Mouse (Mus musculus) bone marrow, adult 2 months (tissue): ENCODE measurements around the gene Snx4. TPM values are rescaled to one million over a fixed set of nuclear protein-coding genes. Genes with fewer than 3 reads are reported as not detected.

Experiments used
- H3K27ac ChIP-seq: fragments of 200-500 bp; 2 replicates; pipeline ENCODE4 v1.5.1; 2012; ENCODE audit warnings: low read depth, mild to moderate bottlenecking, control low read depth, inconsistent platforms, low read length; ENCODE audit not compliant: control insufficient read depth, poor library complexity, insufficient read depth
- H3K4me1 ChIP-seq: fragments of 200-500 bp; 2 replicates; pipeline ENCODE4 v1.6.1; 2011; ENCODE audit warnings: low read length; ENCODE audit not compliant: control insufficient read depth, insufficient read depth
- H3K4me3 ChIP-seq: fragments of 200-500 bp; replicated peaks from 2 replicates; pipeline ENCODE3; 2011; ENCODE audit warnings: mild to moderate bottlenecking, low read depth, low read length, control low read depth; ENCODE audit not compliant: control insufficient read depth
- CTCF ChIP-seq: fragments of 200-500 bp; IDR thresholded peaks from 2 replicates; pipeline ENCODE4 v1.5.1; 2011; ENCODE audit warnings: low read length, control low read depth; ENCODE audit not compliant: control insufficient read depth, insufficient read depth
- POLR2A ChIP-seq: fragments of 200-500 bp; IDR thresholded peaks from 2 replicates; pipeline ENCODE4 v1.6.1; 2011; ENCODE audit warnings: low read depth, mild to moderate bottlenecking, control low read depth, low read length, borderline replicate concordance; ENCODE audit not compliant: control insufficient read depth
- WGBS: fragments of 180-500 bp; shearing (Covaris S2); methylation state at CpG from one replicate; pipeline ENCODE4 v1.1.7; 2018; 5-methylcytosine and 5-hydroxymethylcytosine counted together
- polyA plus RNA-seq: library from polyadenylated mRNA; stranded (reverse); fragments of >200 nt; gene quantifications from 2 replicates; pipeline ENCODE4 v1.2.4, GENCODE M21; 2011; ENCODE audit warnings: low replicate concordance; ENCODE audit not compliant: missing spikeins, insufficient read depth, insufficient read length

The Snx4 gene
- polyA plus RNA-seq, 1 experiment: 22.3 TPM

DNA sequence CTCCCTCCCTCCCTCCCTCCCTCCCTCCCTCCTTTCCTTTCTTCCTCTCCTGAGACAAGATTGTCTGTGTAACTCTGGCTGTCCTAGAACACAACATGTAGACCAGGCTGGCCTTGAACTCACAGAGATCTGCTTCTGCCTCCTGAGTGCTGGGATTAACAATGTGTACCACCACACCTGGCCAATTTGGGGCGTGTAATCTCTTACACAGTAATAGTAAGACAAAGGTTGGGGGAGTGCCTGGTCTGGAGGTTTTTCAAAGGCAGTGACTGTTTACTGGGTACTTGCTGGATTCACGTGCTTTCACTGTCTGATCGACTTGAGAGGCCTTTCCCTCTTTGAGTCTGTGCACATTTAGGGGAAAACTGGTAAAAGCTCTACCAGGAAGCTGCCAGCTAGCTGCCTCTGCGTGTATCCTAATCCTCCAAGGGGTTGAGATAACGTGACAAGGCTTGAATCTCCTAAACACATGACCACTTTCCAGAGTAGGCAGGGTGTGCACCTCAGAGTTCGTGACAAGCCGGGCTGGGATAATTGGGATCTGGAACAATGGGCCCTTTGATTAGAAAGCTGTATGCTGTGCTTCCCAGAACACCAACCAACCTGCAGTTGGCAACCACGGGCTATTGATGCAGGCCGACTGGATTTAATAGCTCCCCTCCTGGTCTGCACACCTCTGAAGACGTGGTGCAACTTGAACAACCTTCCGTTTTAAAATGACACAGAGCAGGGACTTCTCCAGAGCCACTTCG is 74.6 kb downstream of the Snx4 start:
- TF ChIP-seq POLR2A: no peak
- no peak for TF ChIP-seq CTCF
- H3K27ac ChIP-seq: no peak overlapping the region
- 81% methylated on average over 12 of the region's 12 CpGs for WGBS

DNA sequence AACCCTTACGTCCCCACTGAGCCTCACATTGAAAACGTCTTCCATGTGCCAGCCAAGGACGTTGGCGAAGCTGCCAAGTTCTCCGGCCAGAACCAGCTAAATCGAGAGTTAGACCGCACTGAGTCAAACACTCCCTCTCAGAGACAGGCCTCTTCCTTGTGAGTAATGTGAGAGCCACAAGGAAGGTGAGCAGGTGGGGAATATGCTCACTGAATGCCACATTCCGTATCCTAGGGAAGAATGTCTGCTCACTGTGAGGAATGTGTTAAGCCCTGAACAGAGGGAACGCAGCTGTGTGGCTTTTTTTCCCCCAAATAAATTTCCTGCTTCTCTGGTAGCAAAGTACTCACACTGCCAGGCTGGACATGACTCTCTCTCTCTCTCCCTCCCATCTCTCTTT is 75.3 kb downstream of the Snx4 start:
- TF ChIP-seq CTCF: no peak
- TF ChIP-seq POLR2A: no peak
- Histone ChIP-seq H3K4me3 (no peak overlapping the region), H3K27ac (no peak overlapping the region), H3K4me1 (no peaks in the 10 kb centered on the region)
- WGBS: 87% methylated on average over 9 of the region's 9 CpGs

More for the DNA sequence above, 74.6 kb downstream of the Snx4 start:
- H3K4me3 ChIP-seq: no peak overlapping the region
- no peaks in the 10 kb centered on the region for H3K4me1 ChIP-seq

DNA sequence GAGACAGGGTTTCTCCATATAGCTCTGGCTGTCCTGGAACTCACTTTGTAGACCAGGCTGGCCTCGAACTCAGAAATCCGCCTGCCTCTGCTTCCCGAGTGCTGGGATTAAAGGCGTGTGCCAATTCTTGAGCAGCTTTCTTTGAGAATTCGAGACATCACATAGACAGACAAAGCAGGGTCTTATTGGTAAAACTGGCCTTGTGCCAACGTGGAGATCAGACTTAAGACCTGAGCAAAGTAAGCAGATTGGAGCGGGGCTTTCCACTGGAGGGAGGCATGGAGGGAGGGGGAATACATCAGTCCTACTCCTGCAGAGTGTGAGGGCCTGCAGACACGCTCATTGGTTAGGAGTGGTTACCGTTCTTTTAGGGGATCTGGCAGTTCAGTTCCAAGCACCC is 75.9 kb downstream of the Snx4 start:
- H3K27ac ChIP-seq: no peak overlapping the region
- 79% methylated on average over 9 of the region's 9 CpGs for WGBS
- TF ChIP-seq POLR2A (no peak), CTCF (no peak)
- no peaks in the 10 kb centered on the region for H3K4me1 ChIP-seq
- H3K4me3 ChIP-seq: no peak overlapping the region

DNA sequence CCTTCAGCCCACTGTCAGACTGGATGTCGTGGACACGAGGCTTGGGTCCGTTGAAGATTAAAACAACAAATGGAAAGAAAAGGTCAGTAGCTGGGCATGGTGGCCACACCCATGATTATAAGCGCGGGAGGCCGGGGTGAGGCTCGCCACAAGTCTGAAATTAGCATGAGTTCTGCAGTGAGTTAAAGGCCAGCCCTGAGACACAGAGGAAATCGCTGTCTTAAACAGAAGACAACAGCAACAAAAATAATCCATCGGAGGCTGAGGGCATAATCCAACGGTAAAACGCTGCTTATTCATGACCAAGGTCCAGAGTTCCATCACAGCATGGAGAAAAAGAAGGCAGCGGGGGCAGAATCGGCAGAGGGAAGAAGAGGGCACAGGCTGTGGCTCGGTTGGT is 81.8 kb downstream of the Snx4 start:
- 83% methylated on average over 14 of the region's 14 CpGs for WGBS
- no peak overlapping the region for H3K4me3 ChIP-seq
- no peak for TF ChIP-seq CTCF
- no peak for TF ChIP-seq POLR2A
- no peak overlapping the region for H3K27ac ChIP-seq
- no peaks in the 10 kb centered on the region for H3K4me1 ChIP-seq

DNA sequence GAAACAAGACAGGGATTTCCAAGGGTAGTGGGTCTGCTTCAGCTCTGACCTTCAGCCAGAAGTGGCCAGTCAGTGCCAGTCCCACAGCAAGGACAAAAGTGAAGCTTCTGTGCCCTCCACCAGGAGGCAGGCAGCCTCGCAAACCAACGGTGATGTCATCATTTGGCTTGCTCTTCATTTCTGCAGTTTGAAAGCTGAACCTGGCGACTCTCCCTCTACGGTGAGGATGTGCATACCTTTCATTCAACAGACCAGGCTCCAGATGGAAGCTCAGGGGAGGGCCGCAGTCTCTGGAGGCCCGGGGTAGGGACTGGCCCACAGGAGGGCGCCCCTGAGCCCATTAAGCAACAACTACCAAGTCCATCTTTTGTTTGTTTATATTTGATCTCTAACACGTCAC is 85.9 kb downstream of the Snx4 start:
- Histone ChIP-seq H3K4me1 (no peaks in the 10 kb centered on the region), H3K4me3 (no peak overlapping the region), H3K27ac (no peak overlapping the region)
- TF ChIP-seq POLR2A (no peak), CTCF (peak; percentile 65)
- 9% methylated on average over 8 of the region's 8 CpGs for WGBS

DNA sequence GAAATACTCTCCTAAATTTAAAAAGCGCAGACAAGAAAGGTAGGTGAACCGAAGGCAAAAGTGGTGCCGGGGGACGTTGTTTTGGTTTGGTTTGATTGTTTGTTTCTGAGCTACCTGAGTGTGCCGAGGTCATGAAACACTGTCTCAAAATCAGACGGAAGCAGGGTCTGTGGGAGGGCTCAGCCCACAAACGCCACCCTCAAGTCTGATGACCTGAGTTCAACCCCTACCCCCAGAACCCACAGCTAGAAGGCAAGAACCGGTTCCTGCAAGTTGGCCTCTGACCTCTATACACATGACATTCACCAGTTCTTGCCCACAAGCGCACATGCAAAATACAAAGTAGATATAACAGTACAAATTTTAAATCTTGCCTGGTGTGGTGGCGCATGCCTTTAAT is 86.4 kb downstream of the Snx4 start:
- 73% methylated on average over 10 of the region's 10 CpGs for WGBS
- no peak for TF ChIP-seq CTCF
- no peak for TF ChIP-seq POLR2A

DNA sequence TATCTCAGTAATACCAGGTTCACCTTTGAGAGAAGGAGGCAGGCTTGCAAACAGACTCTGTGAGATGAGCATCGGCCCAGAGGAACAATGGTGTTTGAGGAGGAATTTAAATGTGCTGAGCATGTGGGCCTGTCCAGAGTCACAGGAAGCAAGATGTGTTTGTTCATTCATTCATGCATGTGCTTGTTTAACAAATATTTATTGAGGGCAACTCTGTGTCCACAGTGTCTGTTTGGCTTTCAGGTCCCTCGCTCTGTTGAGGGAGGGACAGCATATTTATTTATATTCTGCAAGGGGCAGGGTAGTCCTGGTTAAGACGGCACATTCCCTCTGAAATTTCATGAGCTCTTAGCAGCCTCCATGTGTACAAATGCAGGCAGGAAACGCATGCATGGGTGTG is 87.2 kb downstream of the Snx4 start:
- Histone ChIP-seq H3K4me1 (no peaks in the 10 kb centered on the region; the same call in 1 of the 2 replicates), H3K27ac (no peak overlapping the region)
- WGBS: 75% methylated on average over 4 of the region's 4 CpGs

More for the DNA sequence above, 86.4 kb downstream of the Snx4 start:
- H3K4me1 ChIP-seq: no peaks in the 10 kb centered on the region
- H3K27ac ChIP-seq: no peak overlapping the region
- H3K4me3 ChIP-seq: no peak overlapping the region

DNA sequence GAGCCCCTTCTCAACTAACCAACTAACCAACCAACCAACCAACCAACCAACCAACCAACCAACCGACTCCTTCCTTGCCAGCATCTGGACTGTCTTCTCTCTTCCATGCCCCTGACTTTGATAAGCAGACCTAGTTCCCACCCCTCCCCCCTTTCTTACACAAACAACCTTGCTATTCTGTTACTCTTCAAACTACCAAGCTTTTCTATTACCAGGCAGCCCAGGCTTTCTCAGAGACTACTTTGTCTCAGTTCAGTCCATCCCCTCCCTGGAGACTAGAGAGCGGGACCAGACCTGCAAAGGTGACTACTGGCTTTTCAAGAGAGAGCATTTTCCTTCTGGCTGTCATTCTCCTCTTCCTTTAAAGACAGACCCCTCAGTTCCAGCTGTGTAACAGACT is 88.2 kb downstream of the Snx4 start:
- 80% methylated on average over 2 of the region's 2 CpGs for whole genome bisulfite sequencing
- no peak overlapping the region for H3K27ac ChIP-seq

More for the DNA sequence above, 87.2 kb downstream of the Snx4 start:
- no peak for TF ChIP-seq POLR2A
- TF ChIP-seq CTCF: no peak
- H3K4me3 ChIP-seq: no peak overlapping the region

More for the DNA sequence above, 88.2 kb downstream of the Snx4 start:
- Histone ChIP-seq H3K4me1 (no peaks in the 10 kb centered on the region; the same call in 1 of the 2 replicates), H3K4me3 (no peak overlapping the region)
- no peak for TF ChIP-seq CTCF
- TF ChIP-seq POLR2A: no peak
